Mouse (Mus musculus): ENCODE results near the gene Elmsan1.

DNA sequence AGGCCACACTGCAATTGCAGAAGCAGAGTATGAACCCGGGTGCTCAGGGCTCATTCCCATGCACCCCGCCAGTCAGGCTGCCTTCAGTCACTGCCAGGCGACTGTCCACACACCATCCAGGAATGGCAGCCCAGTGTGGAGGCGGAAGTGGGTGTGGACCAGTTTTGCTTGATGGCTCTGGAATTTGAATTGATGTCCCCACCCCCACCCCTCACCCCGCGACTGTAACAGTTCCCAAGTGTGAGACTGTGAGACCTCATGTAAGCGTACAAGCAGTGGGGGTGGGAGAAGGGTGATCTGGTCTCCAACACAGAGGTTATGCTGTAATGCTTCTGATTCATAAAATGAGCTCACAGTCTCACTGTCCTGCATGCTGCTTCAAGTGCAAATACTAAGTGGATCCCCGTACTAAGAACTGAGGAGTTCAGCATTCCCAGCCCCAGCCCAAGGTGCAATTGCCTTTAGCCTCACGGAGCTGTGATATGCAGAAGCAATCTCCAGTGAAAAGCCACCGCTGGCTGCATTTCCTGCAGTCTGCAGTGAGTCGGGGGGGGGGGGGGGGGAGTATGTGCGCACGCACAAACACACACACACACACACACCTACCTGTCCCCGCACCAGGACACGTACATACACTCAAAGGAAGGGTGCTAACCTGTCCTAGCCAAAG lies 28.4 kb downstream of the Elmsan1 start:
- TF ChIP-seq ZMIZ1 (IDR thresholded peaks at IDR 0.05; ENCODE audit: low read depth, low read length) = no peak
- no peak for TF ChIP-seq CTCF (conservative IDR thresholded peaks at IDR 0.05 in 1 of 2, IDR thresholded peaks at IDR 0.05 in 1 of 2; ENCODE audit: low read depth in 2 of 2, low read length in 2 of 2)
- TF ChIP-seq UBTF (IDR thresholded peaks at IDR 0.05; ENCODE audit: low read depth, low read length) = no peak
- TF ChIP-seq MYC (IDR thresholded peaks at IDR 0.05; ENCODE audit: low read depth, low read length) = no peak
- no peak for TF ChIP-seq EP300 (IDR thresholded peaks at IDR 0.05; ENCODE audit: low read length)
- no peak for TF ChIP-seq ELF1 (IDR thresholded peaks at IDR 0.05; ENCODE audit: low read depth, low read length)
- TF ChIP-seq USF1 (IDR thresholded peaks at IDR 0.05; ENCODE audit: low read depth, low read length) = no peak
